Comparison of ENCODE assay signal across 8 mouse cellular contexts in the genomic region with DNA sequence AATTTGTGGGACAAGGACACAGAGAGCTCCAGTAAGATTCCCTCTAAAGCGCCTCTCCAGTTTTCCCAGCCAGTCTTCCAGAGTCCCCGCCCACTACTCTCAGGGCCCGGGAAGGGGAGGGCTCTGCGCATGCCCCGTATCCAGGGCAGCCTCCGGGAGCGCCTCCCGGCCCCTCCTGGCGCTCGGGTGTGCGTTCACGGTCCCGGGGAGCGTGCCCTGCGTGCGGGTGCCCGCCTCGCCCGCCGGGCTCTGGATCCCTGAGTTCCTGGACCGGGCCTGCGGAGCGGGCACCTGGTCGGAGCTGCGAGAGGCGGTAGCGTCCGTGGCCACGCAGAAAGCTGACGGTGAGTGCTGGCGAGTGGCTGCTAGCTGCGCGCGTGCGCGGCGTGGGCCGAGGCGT. TPM values are rescaled to one million over a fixed set of nuclear protein-coding genes. Genes with fewer than 3 reads are reported as not detected.
DNase-seq lines count a peak whose midpoint lies in the region; ATAC-seq and TF ChIP-seq lines count a peak whose summit lies in the region.

A gene (plus strand): TSS at position 155 of the 400 bp plus-strand sequence.

- TF ChIP-seq CTCF in intestine, postnatal 0 days (IDR thresholded peaks at IDR 0.05; ENCODE audit: low read depth): peak; percentile 21; the same call in 1 of the 2 replicates

- no peaks in the 10 kb centered on the region for H3K9me3 ChIP-seq in intestine, postnatal 0 days (ENCODE audit: control insufficient read depth)

- H3K4me3 ChIP-seq in intestine, postnatal 0 days (ENCODE audit: low read depth, low read length): peak within 1 kb of the TSS; percentile 76

- whole genome bisulfite sequencing in intestine, postnatal 0 days: under 1% methylated on average over 39 of the region's 39 CpGs

- peak; percentile 97 for ATAC-seq in intestine, postnatal 0 days
- ATAC-seq in megakaryocyte-erythroid progenitor cell, adult 5-6 weeks (replicated peaks; ENCODE audit: low FRiP score, low TSS enrichment, poor library complexity, severe bottlenecking): peak; percentile 73
- no peak for ATAC-seq in activated CD4-positive, CD25-positive, alpha-beta regulatory T cell, adult 4 months

- intact Hi-C loops in left cerebral cortex, postnatal 25 days (cut with DNase I): loop anchor here (2.0 to 5.0 kb wide), 2 partner anchors 22 to 224 kb away; no protein-coding TSS in a partner anchor

- no peaks in the 10 kb centered on the region; the same call in 1 of the 2 replicates for H3K4me1 ChIP-seq in intestine, postnatal 0 days (replicated peaks; ENCODE audit: control insufficient read depth, insufficient read depth, low read length)

- no peaks in the 10 kb centered on the region for H3K36me3 ChIP-seq in intestine, postnatal 0 days (ENCODE audit: control insufficient read depth, insufficient read depth)

- peak within 1 kb of the TSS; percentile 89 for H3K4me2 ChIP-seq in intestine, postnatal 0 days (replicated peaks; ENCODE audit: low read depth)

- H3K9ac ChIP-seq in intestine, postnatal 0 days (ENCODE audit: low read depth, low read length): peak within 1 kb of the TSS; percentile 80

- no peaks in the 10 kb centered on the region for H3K27me3 ChIP-seq in intestine, postnatal 0 days (replicated peaks; ENCODE audit: control insufficient read depth, insufficient read depth, low read length)

- peak within 1 kb of the TSS; percentile 87 for H3K27ac ChIP-seq in intestine, postnatal 0 days (ENCODE audit: low read depth, low read length)

- DNase-seq in adrenal gland, adult 8-10 months: peak; percentile 95
- DNase-seq in embryo, embryonic 11 days: peak; percentile 96
- DNase-seq in gastrocnemius, postnatal 4 days (ENCODE audit: low spot score in 2 of 2): peak; percentile 90 to 93
- DNase-seq in left cerebral cortex, postnatal 25 days (ENCODE audit: low spot score in 2 of 2): peak; percentile 92 to 96
- DNase-seq in right cerebral cortex, postnatal 4 days: peak; percentile 91

RNA-seq across cellular contexts. Expression of the gene that starts here (rescaled TPM):
- 10 to 100 TPM; 18.9 to 23.2 (median 21.9) TPM for total RNA-seq in adrenal gland, adult 8-10 months (2022)
- 10 to 100 TPM; 27.4 to 31.3 TPM for total RNA-seq in gastrocnemius, postnatal 4 days (2021)
- polyA plus RNA-seq in intestine, postnatal 0 days (2015; fragmentation: Nextera tagmentation; extraction: Ambion mirVana): 10.6 and 11.4 TPM in 2 replicates
- total RNA-seq in left cerebral cortex, postnatal 25 days (2021): 100 to 1,000 TPM; 137 to 144 TPM
- 0.85 and 2.0 TPM in 2 replicates for total RNA-seq in megakaryocyte-erythroid progenitor cell, adult 5-6 weeks (2014; fragmentation: Nextera tagmentation)
- total RNA-seq in megakaryocyte-erythroid progenitor cell, adult 5-6 weeks (2017): 1.1 and 2.5 TPM in 2 replicates
- polyA plus RNA-seq in activated CD4-positive, CD25-positive, alpha-beta regulatory T cell, adult 4 months (2017; shearing (Covaris generic)): not detected

Comparison
In these comparisons a context has a peak if more than half of its experiments do, and no peak if none do; other contexts are left out.
1. RNA of the gene that starts here (total RNA-seq): 137 to 144 TPM in left cerebral cortex, postnatal 25 days, 27.4 to 31.3 TPM in gastrocnemius, postnatal 4 days and 18.9 to 23.2 TPM in adrenal gland, adult 8-10 months; 0.85 to 2.5 TPM in megakaryocyte-erythroid progenitor cell, adult 5-6 weeks; every median in the first group is over 4 times any median in the second.
2. RNA of the gene that starts here (total RNA-seq): 137 to 144 TPM in left cerebral cortex, postnatal 25 days; 27.4 to 31.3 TPM in gastrocnemius, postnatal 4 days and 18.9 to 23.2 TPM in adrenal gland, adult 8-10 months; every median in the first group is over 4 times any median in the second.
3. RNA of the gene that starts here (polyA plus RNA-seq): 10.6 to 11.4 TPM in intestine, postnatal 0 days; not detected in activated CD4-positive, CD25-positive, alpha-beta regulatory T cell, adult 4 months; every median in the first group is over 10 times any median in the second.
4. Peak in every context shown above with its lines, with median percentiles within 50 percentile points of each other: DNase-seq.